Mouse (Mus musculus) neural tube, embryonic 11.5 days (tissue): ENCODE results near the gene Cldn10. TPM values are rescaled to one million over a fixed set of nuclear protein-coding genes. Genes with fewer than 3 reads are reported as not detected.

Experiments
- ATAC-seq: fragments of 200-750 bp; cut with Nextera tagmentation; 2 replicates; pipeline ENCODE4 v1.8.0; 2017; ENCODE audit warnings: moderate number of reproducible peaks, mild to moderate bottlenecking, moderate TSS enrichment, moderate library complexity; ENCODE audit not compliant: insufficient read depth, low FRiP score, low TSS enrichment
- DNase-seq: peaks from one replicate; pipeline ENCODE4 v3.0.0-alpha.2; 2015; ENCODE audit warnings: low spot score
- H3K27ac ChIP-seq: fragments of 300-500 bp; sonication (generic); 2 replicates; pipeline ENCODE4 v1.5.1; 2014; ENCODE audit warnings: low read depth, mild to moderate bottlenecking, low read length
- H3K27me3 ChIP-seq: fragments of 300-500 bp; sonication (generic); 2 replicates; pipeline ENCODE4 v1.6.1; 2014; ENCODE audit warnings: mild to moderate bottlenecking, low read length, mixed read lengths; ENCODE audit not compliant: control insufficient read depth, insufficient read depth
- H3K36me3 ChIP-seq: fragments of 300-500 bp; sonication (generic); 2 replicates; pipeline ENCODE4 v1.6.1; 2014; ENCODE audit warnings: mild to moderate bottlenecking, low read length, moderate library complexity, mixed read lengths; ENCODE audit not compliant: control insufficient read depth, insufficient read depth
- H3K4me1 ChIP-seq: fragments of 300-500 bp; sonication (generic); 2 replicates; pipeline ENCODE4 v1.6.1; 2014; ENCODE audit warnings: low read length, mixed read lengths; ENCODE audit not compliant: control insufficient read depth, insufficient read depth
- H3K4me2 ChIP-seq: fragments of 300-500 bp; sonication (generic); 2 replicates; pipeline ENCODE4 v1.6.1; 2014; ENCODE audit warnings: low read depth, mild to moderate bottlenecking, moderate library complexity
- H3K4me3 ChIP-seq: fragments of 300-500 bp; sonication (generic); 2 replicates; pipeline ENCODE4 v1.5.1; 2014; ENCODE audit warnings: low read depth, low read length
- H3K9ac ChIP-seq: fragments of 300-500 bp; sonication (generic); 2 replicates; pipeline ENCODE4 v1.6.1; 2014; ENCODE audit warnings: mild to moderate bottlenecking, low read length
- H3K9me3 ChIP-seq: fragments of 300-500 bp; sonication (generic); 2 replicates; pipeline ENCODE4 v1.6.1; 2016; ENCODE audit warnings: low read length; ENCODE audit not compliant: control insufficient read depth
- WGBS: fragments of 180-500 bp; shearing (Covaris S2); extraction: QIAGEN DNeasy Blood & Tissue Kit; methylation state at CpG from one replicate; pipeline ENCODE4 v1.1.7; 2014; 5-methylcytosine and 5-hydroxymethylcytosine counted together
- polyA plus RNA-seq: library from polyadenylated mRNA; unstranded; fragments of >200 nt; fragmentation: Nextera tagmentation; extraction: Ambion mirVana; gene quantifications from 2 replicates; pipeline ENCODE4 v1.2.1, GENCODE M21; 2014

Gene Cldn10
- polyA plus RNA-seq, 1 experiment from 2014 or later, result 0.38 TPM

DNA sequence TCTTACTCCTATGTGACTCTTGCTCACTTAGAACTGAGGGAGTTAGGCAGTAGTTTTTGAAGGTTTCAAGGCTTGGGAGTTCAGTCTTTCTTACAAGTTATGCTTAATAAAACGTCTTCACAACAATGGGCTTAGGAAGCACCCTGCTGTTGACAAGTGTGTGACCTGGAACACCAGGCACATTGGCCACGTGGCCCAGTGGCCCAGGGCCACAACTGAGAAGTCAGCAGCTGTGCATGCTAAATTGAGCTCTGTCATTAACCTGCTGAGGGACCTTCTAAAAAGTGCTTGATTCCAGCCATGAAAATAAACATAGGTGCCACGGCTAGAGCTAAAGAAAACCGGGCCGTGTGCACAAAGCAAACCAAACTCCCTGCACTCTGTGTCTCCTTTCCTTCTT is 51.7 kb downstream of the Cldn10 start:
- no peak for DNase-seq

DNA sequence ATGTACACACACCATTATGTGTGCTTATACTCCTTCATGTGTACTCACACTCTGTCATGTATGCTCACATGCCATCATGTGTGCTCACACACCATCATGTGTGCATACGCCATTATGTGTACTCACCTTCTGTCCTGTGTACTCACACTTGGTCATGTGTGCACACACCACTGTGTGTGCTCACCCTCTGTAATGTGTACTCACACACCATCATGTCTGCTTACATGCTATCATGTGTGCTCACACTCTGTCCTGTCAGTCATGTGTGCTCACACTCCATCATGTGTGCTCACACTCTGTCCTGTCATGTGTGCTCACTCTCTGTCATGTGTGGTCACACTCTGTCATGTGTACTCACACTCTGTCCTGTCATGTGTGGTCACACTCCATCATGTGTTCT is 52.3 kb downstream of the Cldn10 start:
- Histone ChIP-seq H3K36me3 (no peaks in the 10 kb centered on the region), H3K9me3 (no peaks in the 10 kb centered on the region), H3K4me3 (no peak overlapping the region), H3K27me3 (no peaks in the 10 kb centered on the region), H3K4me1 (no peaks in the 10 kb centered on the region), H3K27ac (no peak overlapping the region), H3K9ac (no peak overlapping the region), H3K4me2 (no peak overlapping the region)
- DNase-seq, result no peak
- 0 out of 2 replicates have a peak, but pooled peaks have one; percentile 50 for ATAC-seq
- 100% methylated on average over 1 of the region's 1 CpGs for WGBS

More for the DNA sequence above, 51.7 kb downstream of the Cldn10 start:
- Histone ChIP-seq H3K27ac (no peak overlapping the region), H3K36me3 (no peaks in the 10 kb centered on the region), H3K4me1 (no peaks in the 10 kb centered on the region), H3K9ac (no peak overlapping the region), H3K27me3 (no peaks in the 10 kb centered on the region), H3K4me2 (no peak overlapping the region), H3K4me3 (no peak overlapping the region), H3K9me3 (no peaks in the 10 kb centered on the region)
- WGBS, result 45% methylated on average over 5 of the region's 5 CpGs
- ATAC-seq, result no peak

DNA sequence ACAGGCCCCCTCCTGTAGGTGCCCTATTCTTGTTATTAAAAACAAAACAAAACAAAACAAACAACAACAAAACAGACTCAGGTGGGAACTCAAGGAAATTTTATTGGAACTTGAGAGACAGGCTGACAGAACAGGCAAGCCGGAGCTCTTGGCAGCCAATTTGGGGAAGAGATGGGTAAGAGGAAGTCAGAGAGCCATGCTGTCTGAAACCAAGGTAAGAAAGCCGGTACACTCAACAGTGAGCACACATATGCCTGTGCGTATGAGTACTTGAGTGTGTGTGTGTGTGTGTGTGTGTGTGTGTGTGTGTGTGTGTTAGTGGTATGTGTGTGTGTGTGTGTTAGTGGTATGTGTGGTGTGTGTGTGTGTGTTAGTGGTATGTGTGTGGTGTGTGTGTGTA is 54.6 kb downstream of the Cldn10 start:
- DNase-seq, result no peak
- no peaks in the 10 kb centered on the region for H3K36me3 ChIP-seq
- ATAC-seq, result no peak
- no peak overlapping the region for H3K9ac ChIP-seq
- no peaks in the 10 kb centered on the region for H3K9me3 ChIP-seq
- no peak overlapping the region for H3K4me2 ChIP-seq
- H3K27ac ChIP-seq, result no peak overlapping the region
- 94% methylated on average over 3 of the region's 3 CpGs for WGBS
- H3K27me3 ChIP-seq, result no peaks in the 10 kb centered on the region
- no peak overlapping the region for H3K4me3 ChIP-seq
- H3K4me1 ChIP-seq, result no peaks in the 10 kb centered on the region

DNA sequence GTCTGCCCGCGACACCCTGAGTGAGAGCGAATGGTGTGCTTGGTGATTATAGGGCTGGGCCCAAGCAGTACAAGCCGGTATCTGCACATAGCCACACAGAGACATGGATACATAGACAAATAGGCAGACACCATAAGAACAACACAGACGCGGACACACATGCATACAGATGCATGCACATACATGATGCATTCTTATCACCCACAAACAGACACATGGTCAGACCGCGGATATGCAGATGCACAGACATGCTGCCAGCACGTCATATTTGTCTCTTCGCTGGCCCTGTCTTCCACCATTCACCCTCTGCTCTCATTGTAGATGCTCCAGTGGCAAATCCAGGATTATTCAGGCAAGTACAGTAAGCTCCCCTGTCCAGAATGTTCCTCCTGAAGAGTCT is 59.1 kb downstream of the Cldn10 start:
- H3K9me3 ChIP-seq, result no peaks in the 10 kb centered on the region
- ATAC-seq (no peak), DNase-seq (no peak)
- H3K27me3 ChIP-seq, result no peaks in the 10 kb centered on the region
- no peak overlapping the region for H3K4me3 ChIP-seq
- H3K27ac ChIP-seq, result no peak overlapping the region
- H3K4me2 ChIP-seq, result no peak overlapping the region
- no peak overlapping the region for H3K9ac ChIP-seq
- H3K36me3 ChIP-seq, result no peaks in the 10 kb centered on the region
- 89% methylated on average over 10 of the region's 10 CpGs for WGBS
- H3K4me1 ChIP-seq, result no peaks in the 10 kb centered on the region

DNA sequence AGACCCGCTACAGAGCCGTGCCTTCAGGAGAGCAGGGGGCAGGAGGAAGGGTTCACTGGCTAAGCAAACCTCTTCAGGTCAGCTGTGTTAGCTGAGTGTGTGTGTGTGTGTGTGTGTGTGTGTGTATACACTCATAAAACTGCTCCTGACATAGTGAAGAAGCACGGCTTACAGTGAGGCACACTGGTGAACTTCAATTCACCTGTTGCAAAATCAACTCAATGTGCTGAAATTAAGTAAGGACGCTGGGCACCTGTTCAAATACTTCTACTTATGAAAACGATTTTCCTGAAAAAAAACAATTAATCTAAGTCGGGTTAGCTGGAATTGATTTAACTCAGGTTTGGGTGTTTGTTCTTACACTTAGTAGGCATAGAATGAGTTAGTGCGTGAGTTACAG is 60.5 kb downstream of the Cldn10 start:
- ATAC-seq (no peak), DNase-seq (no peak)
- no peaks in the 10 kb centered on the region for H3K9me3 ChIP-seq
- no peaks in the 10 kb centered on the region for H3K36me3 ChIP-seq
- H3K9ac ChIP-seq, result no peak overlapping the region
- no peaks in the 10 kb centered on the region for H3K4me1 ChIP-seq
- no peaks in the 10 kb centered on the region for H3K27me3 ChIP-seq
- no peak overlapping the region for H3K4me2 ChIP-seq
- no peak overlapping the region for H3K27ac ChIP-seq
- 82% methylated on average over 7 of the region's 7 CpGs for WGBS
- no peak overlapping the region for H3K4me3 ChIP-seq

DNA sequence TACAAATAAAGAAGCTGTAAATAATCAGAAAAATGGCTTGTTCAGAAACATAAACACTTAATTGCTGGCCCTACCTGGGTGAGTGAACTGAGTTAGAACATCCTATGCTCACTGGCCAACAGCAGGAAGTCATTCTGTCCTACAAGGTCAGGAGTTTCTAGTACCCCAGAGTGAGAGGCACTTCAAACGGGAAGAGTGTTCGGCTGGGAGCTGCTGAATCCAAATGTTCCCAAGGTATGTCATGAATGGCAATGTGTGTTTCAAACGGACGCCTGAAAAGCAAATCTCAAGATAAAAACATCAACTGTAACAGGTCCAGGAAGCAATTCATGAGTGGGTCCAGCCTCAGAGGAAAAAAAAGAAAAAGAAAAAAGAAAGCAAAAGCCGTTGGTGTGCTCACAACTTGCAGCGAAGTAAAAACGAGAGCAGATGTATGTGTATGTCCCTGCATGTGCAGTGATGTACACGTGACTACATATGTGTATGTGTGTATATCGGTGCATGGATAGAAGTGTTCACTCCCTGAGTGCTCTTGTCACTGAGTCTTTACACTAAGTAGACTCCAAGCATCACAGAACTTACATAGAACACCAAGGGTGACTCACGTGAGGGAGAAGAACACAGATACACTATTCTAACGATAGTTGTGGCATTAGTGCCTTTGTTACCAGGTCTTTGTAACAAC is 62.4 kb downstream of the Cldn10 start:
- Histone ChIP-seq H3K27me3 (peaks cover 10% of the 10 kb centered on the region; the same call in 1 of the 2 replicates), H3K9ac (no peak overlapping the region), H3K9me3 (no peaks in the 10 kb centered on the region), H3K27ac (no peak overlapping the region), H3K4me1 (peaks cover 5% of the 10 kb centered on the region; the same call in 1 of the 2 replicates), H3K4me2 (no peak overlapping the region), H3K36me3 (no peaks in the 10 kb centered on the region), H3K4me3 (no peak overlapping the region)
- DNase-seq (no peak), ATAC-seq (no peak)
- WGBS, result 82% methylated on average over 11 of the region's 11 CpGs

DNA sequence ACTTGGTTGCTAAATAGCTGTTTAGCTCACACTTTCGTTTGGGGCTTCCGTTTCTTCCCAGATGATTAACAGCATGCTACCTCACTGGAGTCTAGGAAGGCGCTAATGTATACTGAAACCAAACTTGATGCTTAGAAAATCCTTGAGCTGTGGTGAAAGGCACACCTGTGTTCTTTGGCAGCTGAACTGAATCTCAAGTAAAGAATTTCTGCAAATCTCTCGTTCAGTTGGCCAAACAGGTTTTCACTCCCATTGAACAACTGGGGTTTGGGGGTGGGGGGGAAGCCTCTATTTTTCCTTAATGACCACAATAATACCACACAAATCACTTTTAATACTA is 63.0 kb downstream of the Cldn10 start:
- WGBS, result 66% methylated on average over 4 of the region's 4 CpGs
- Histone ChIP-seq H3K4me1 (peaks cover 9% of the 10 kb centered on the region; the same call in 1 of the 2 replicates), H3K36me3 (no peaks in the 10 kb centered on the region), H3K4me2 (no peak overlapping the region), H3K4me3 (no peak overlapping the region), H3K9ac (no peak overlapping the region), H3K9me3 (no peaks in the 10 kb centered on the region), H3K27ac (no peak overlapping the region), H3K27me3 (peaks cover 10% of the 10 kb centered on the region; the same call in 1 of the 2 replicates)
- DNase-seq, result no peak
- no peak for ATAC-seq

DNA sequence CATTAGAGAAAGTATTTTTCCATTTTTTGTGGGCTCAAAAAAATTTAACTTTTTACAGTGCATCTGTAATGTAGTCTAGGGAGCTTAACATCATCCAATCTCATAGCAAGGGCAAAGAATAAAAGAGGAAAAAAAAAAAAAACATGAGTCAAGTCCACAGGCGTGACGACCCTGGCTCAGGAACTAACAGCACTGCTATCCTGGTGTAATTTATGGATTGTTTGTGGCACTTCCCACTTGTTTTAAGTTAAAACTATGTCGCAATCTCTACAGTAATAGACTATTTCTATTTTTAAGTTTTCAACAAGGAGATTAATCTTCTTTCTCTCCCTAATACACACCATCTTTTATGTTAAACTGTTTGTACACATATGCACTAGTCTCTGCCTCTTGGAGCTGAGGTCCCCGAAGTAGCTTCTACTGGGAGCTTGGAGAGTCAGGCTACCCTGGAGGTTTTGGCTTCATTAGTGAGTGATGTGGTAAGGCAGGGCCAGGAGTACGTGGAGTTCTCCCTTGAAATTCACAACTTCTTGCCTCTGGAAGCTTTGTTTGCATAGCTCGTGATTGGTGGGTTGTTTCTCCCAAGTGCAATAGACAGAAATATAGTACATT is 63.9 kb downstream of the Cldn10 start:
- Histone ChIP-seq H3K9me3 (no peaks in the 10 kb centered on the region), H3K9ac (no peak overlapping the region), H3K36me3 (no peaks in the 10 kb centered on the region), H3K27me3 (peaks cover 10% of the 10 kb centered on the region; the same call in 1 of the 2 replicates), H3K4me3 (no peak overlapping the region), H3K27ac (no peak overlapping the region), H3K4me2 (no peak overlapping the region), H3K4me1 (peaks cover 9% of the 10 kb centered on the region; the same call in 1 of the 2 replicates)
- DNase-seq (no peak), ATAC-seq (no peak)
- 61% methylated on average over 6 of the region's 6 CpGs for WGBS
